11 mouse cellular contexts compared by ENCODE assay signal in the genomic region with DNA sequence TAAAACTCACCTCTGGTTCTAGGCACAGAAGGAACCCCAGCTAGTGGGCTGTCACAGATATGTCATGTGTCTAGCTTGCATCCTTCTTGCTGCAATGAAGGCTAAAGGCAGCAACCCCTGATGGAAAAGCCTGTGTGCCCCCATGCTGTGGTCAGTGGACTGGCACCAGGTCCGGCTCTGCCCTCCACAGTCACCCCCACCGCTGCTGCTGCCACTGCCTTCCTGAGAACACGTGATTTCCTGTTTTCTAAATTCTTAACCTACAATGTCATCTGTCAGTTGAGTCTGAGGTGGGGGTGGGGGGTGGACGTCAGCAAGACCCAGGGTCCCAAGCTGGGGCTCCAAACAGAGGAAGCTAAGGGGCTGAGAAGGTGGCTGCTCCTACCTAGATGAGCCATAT.
DNase-seq lines count a peak whose midpoint lies in the region; ATAC-seq lines count a peak whose summit lies in the region.
"Had no signal": no experiment of that assay in that cellular context is flagged by ENCODE, and none has a peak within 500 bp of the region (broad histone marks: within the 10 kb centered on the region; RNA-seq: fewer than 3 reads in every experiment).

No protein-coding gene starts in this region.

- no peak overlapping the region for H3K4me2 ChIP-seq in liver, embryonic 13.5 days

- no peak for ATAC-seq in liver, embryonic 13.5 days (ENCODE audit: low read depth)

- H3K9me3 ChIP-seq in heart, embryonic 10.5 days, result no peaks in the 10 kb centered on the region
- H3K9me3 ChIP-seq in liver, embryonic 13.5 days (replicated peaks), result no peaks in the 10 kb centered on the region

- H3K9ac ChIP-seq in liver, embryonic 13.5 days, result no peak overlapping the region

- H3K4me1 ChIP-seq in heart, embryonic 10.5 days, result peaks cover 33% of the 10 kb centered on the region
- peaks cover 60% of the 10 kb centered on the region for H3K4me1 ChIP-seq in liver, embryonic 13.5 days (replicated peaks)

- peak; percentile 73 for DNase-seq in heart, embryonic 10.5 days (ENCODE audit: low spot score)
- DNase-seq in heart, postnatal 4 days, result no peak
- DNase-seq in CD4-positive, CD25-positive, alpha-beta regulatory T cell, adult 2 months (ENCODE audit: low read depth, low spot score), result peak; percentile 72
- DNase-seq in liver, embryonic 13.5 days, result no peak
- DNase-seq in splenic B cell, adult 2 months (ENCODE audit: low read depth, low spot score), result peak; percentile 49
- no peak for DNase-seq in cerebellum, adult 11-12 months
- no peak for DNase-seq in urinary bladder, postnatal 4 days (ENCODE audit: low spot score in 2 of 2)
- DNase-seq in left cerebral cortex, adult 11 months (ENCODE audit: low spot score), result no peak
- DNase-seq: cerebellum, adult 9-10 months had no signal

- H3K27me3 ChIP-seq in heart, embryonic 10.5 days (ENCODE audit: insufficient read depth, poor library complexity, severe bottlenecking), result peaks cover 42% of the 10 kb centered on the region
- peaks cover 31% of the 10 kb centered on the region for H3K27me3 ChIP-seq in liver, embryonic 13.5 days
- no peaks in the 10 kb centered on the region for H3K27me3 ChIP-seq in splenic B cell, adult 2 months (ENCODE audit: control insufficient read depth, insufficient read depth, low read length, poor library complexity, severe bottlenecking)

- no peak overlapping the region for H3K4me3 ChIP-seq in heart, embryonic 10.5 days
- H3K4me3 ChIP-seq in liver, embryonic 13.5 days (replicated peaks), result no peak overlapping the region
- H3K4me3 ChIP-seq: erythroblast, embryonic 14.5 days; myocyte had no signal

- no peaks in the 10 kb centered on the region for H3K36me3 ChIP-seq in heart, embryonic 10.5 days
- H3K36me3 ChIP-seq in liver, embryonic 13.5 days, result no peaks in the 10 kb centered on the region
- H3K36me3 ChIP-seq in splenic B cell, adult 2 months (ENCODE audit: control insufficient read depth, insufficient read depth, low read length, poor library complexity, severe bottlenecking), result no peaks in the 10 kb centered on the region

- H3K27ac ChIP-seq in heart, embryonic 10.5 days, result no peak overlapping the region
- peak overlapping the region; percentile 58; the same call in 1 of the 2 replicates for H3K27ac ChIP-seq in liver, embryonic 13.5 days

- WGBS in heart, embryonic 10.5 days, result 67% methylated on average over 4 of the region's 4 CpGs
- WGBS in liver, embryonic 13.5 days (ENCODE audit: insufficient replicate concordance), result 13% methylated on average over 4 of the region's 4 CpGs

Comparison
In these comparisons a context has a peak if more than half of its experiments do, and no peak if none do; other contexts are left out.
1. DNase-seq: peak in heart, embryonic 10.5 days (single experiment), CD4-positive, CD25-positive, alpha-beta regulatory T cell, adult 2 months (single experiment) and splenic B cell, adult 2 months (single experiment); none in heart, postnatal 4 days (single experiment), liver, embryonic 13.5 days (single experiment), cerebellum, adult 11-12 months (single experiment), urinary bladder, postnatal 4 days (0 of 2) and left cerebral cortex, adult 11 months (single experiment).